Mouse (Mus musculus): Measurements from ENCODE around the gene Intu. TPM values are rescaled to one million over a fixed set of nuclear protein-coding genes. Genes with fewer than 3 reads are reported as not detected.

Gene Intu
- 5.2 and 7.1 TPM in 2 replicates for total RNA-seq (2012; rRNA removed)

DNA sequence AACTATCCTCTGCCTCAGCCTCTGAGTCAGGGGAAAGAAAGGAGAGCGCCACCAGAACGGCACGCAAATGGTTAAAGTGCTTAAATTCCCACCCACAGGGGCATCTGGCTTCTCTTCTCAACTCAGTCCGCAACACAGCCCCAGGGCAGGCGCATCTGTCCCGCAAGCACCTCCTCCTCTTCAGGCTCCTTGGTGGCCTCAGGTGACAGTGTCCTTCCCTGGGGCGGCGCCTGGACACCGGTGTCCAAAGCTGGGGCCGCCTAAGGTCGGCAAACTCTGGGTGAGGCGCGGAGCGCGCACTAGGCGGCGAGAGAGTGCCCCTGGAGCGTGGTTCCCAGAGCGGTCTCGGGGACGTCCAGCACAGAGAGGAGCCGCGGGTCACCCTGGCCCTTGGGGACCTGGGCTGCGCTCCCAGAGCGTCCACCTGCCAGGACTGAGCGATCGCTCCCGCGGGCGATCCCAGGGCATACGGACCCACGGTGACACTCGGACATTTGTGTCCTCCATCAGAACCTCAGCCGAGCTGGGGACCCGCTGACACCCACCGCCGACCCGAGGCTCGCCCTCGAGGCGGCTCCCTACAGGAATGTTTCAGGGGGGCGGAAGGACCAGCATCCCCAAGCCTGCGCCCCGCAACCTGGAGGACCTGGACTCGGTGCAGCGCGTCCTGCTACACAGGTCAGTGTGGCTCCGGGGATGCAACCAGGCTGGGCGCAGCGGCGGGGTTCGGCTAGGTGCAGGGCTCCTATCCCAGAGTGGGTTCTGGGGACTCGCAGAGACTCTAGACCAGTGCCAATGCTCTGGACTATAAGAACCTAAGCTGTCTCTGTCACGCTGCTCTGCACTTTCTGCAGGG lies at the start of gene Intu:
TSS of gene Intu (plus strand) at position 1 of the 856 bp plus-strand sequence.
- TF ChIP-seq CHD2 (IDR thresholded peaks at IDR 0.05; ENCODE audit: low read depth, low read length) (no peak), ZC3H11A (IDR thresholded peaks at IDR 0.05; ENCODE audit: borderline replicate concordance, low read depth, low read length) (no peak), HCFC1 (IDR thresholded peaks at IDR 0.05; ENCODE audit: borderline replicate concordance, insufficient read depth, low read length) (no peak), MAFK (IDR thresholded peaks at IDR 0.05; ENCODE audit: insufficient read depth, low read depth, low read length) (no peak), ZNF384 (IDR thresholded peaks at IDR 0.05; ENCODE audit: low read depth, low read length) (no peak)
- no peaks in the 10 kb centered on the region; a peak in 1 of 4 replicates for H3K4me1 ChIP-seq (ENCODE audit: control insufficient read depth in 2 of 2, insufficient read depth in 2 of 2, low read length in 2 of 2, poor library complexity in 1 of 2)
- no peaks in the 10 kb centered on the region for H3K9me3 ChIP-seq (ENCODE audit: control insufficient read depth, insufficient read depth, low read depth, low read length)
- H3K9ac ChIP-seq (ENCODE audit: insufficient read depth, low read depth, low read length, poor library complexity, severe bottlenecking), result peak within 1 kb of the TSS; percentile 4; the same call in 1 of the 2 replicates
- H3K36me3 ChIP-seq (ENCODE audit: control insufficient read depth, insufficient read depth, low read length, poor library complexity, severe bottlenecking), result no peaks in the 10 kb centered on the region
- DNase-seq (ENCODE audit: low read depth, low spot score), result no peak
- no peak within 1 kb of the TSS for H3K27ac ChIP-seq (ENCODE audit: insufficient read depth, low read depth, low read length, poor library complexity, severe bottlenecking)
- H3K4me3 ChIP-seq (ENCODE audit: insufficient read depth in 1 of 2, low read depth in 1 of 2, low read length in 2 of 2, poor library complexity in 1 of 2, severe bottlenecking in 1 of 2), result peak within 1 kb of the TSS; percentile 65 to 72
- in situ Hi-C loops (cut with MboI; ENCODE audit: low sequenced_read_pairs in 2 of 2, unreplicated experiment in 2 of 2), result no loop called here

DNA sequence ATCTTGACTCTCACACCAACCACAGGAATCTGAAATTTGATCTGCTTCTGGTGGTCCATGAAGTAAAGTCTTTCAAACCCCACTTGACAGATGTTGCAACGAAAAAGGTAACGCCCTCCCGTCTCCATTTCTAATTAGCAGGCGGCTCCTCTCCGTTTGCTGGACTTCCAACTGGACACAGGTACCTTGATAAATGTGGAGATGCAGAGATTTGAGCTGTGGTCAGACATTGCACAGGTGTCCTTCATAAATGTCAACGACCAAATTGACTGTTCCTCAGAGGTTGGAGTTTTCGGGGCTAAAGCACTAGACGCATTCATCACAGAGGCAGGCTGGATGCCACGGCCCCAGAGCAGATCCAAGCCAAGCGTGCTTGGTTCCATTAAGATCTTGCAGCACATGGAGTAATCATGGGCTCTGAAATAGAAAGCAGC lies 47.8 kb upstream of the Intu start:
- H3K9me3 ChIP-seq (ENCODE audit: control insufficient read depth, insufficient read depth, low read depth, low read length), result no peaks in the 10 kb centered on the region
- H3K4me3 ChIP-seq (ENCODE audit: insufficient read depth in 1 of 2, low read depth in 1 of 2, low read length in 2 of 2, poor library complexity in 1 of 2, severe bottlenecking in 1 of 2), result no peak overlapping the region
- no peak for TF ChIP-seq ZNF384 (IDR thresholded peaks at IDR 0.05; ENCODE audit: low read depth, low read length)
- no peak for TF ChIP-seq ZC3H11A (IDR thresholded peaks at IDR 0.05; ENCODE audit: borderline replicate concordance, low read depth, low read length)
- TF ChIP-seq HCFC1 (IDR thresholded peaks at IDR 0.05; ENCODE audit: borderline replicate concordance, insufficient read depth, low read length), result no peak
- no peak for TF ChIP-seq CHD2 (IDR thresholded peaks at IDR 0.05; ENCODE audit: low read depth, low read length)
- TF ChIP-seq MAFK (IDR thresholded peaks at IDR 0.05; ENCODE audit: insufficient read depth, low read depth, low read length), result no peak
- DNase-seq (ENCODE audit: low read depth, low spot score), result no peak
- H3K36me3 ChIP-seq (ENCODE audit: control insufficient read depth, insufficient read depth, low read length, poor library complexity, severe bottlenecking), result no peaks in the 10 kb centered on the region
- in situ Hi-C loops (cut with MboI; ENCODE audit: low sequenced_read_pairs in 2 of 2, unreplicated experiment in 2 of 2), result no loop called here
- H3K9ac ChIP-seq (ENCODE audit: insufficient read depth, low read depth, low read length, poor library complexity, severe bottlenecking), result no peak overlapping the region
- no peaks in the 10 kb centered on the region for H3K4me1 ChIP-seq (ENCODE audit: control insufficient read depth in 2 of 2, insufficient read depth in 2 of 2, low read length in 2 of 2, poor library complexity in 1 of 2)
- no peak overlapping the region for H3K27ac ChIP-seq (ENCODE audit: insufficient read depth, low read depth, low read length, poor library complexity, severe bottlenecking)

DNA sequence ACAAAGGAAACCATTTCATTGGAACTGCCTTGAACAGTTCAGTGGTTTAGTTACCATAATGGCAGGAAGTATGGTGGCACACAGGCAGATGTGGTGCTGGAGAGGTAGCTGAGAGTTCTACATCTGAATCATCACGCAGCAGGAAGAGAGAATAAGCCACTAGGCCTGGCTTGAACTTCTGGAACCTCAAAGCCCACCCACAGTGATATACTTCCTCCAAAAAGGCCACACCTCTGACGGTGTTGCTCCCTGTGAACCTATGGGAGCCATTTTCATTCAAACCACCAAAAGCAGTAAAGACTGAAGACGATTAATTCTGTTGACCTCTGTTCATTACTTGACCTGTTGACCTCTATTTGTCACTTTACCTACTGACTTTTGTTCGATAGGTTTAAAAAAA lies 43.7 kb upstream of the Intu start:
- in situ Hi-C loops (cut with MboI; ENCODE audit: low sequenced_read_pairs in 2 of 2, unreplicated experiment in 2 of 2), result no loop called here
- Histone ChIP-seq H3K4me1 (ENCODE audit: control insufficient read depth in 2 of 2, insufficient read depth in 2 of 2, low read length in 2 of 2, poor library complexity in 1 of 2) (no peaks in the 10 kb centered on the region), H3K27ac (ENCODE audit: insufficient read depth, low read depth, low read length, poor library complexity, severe bottlenecking) (no peak overlapping the region), H3K36me3 (ENCODE audit: control insufficient read depth, insufficient read depth, low read length, poor library complexity, severe bottlenecking) (no peaks in the 10 kb centered on the region), H3K4me3 (ENCODE audit: insufficient read depth in 1 of 2, low read depth in 1 of 2, low read length in 2 of 2, poor library complexity in 1 of 2, severe bottlenecking in 1 of 2) (no peak overlapping the region), H3K9me3 (ENCODE audit: control insufficient read depth, insufficient read depth, low read depth, low read length) (no peaks in the 10 kb centered on the region), H3K9ac (ENCODE audit: insufficient read depth, low read depth, low read length, poor library complexity, severe bottlenecking) (no peak overlapping the region)
- no peak for DNase-seq (ENCODE audit: low read depth, low spot score)
- TF ChIP-seq CHD2 (IDR thresholded peaks at IDR 0.05; ENCODE audit: low read depth, low read length) (no peak), ZNF384 (IDR thresholded peaks at IDR 0.05; ENCODE audit: low read depth, low read length) (no peak), HCFC1 (IDR thresholded peaks at IDR 0.05; ENCODE audit: borderline replicate concordance, insufficient read depth, low read length) (no peak), MAFK (IDR thresholded peaks at IDR 0.05; ENCODE audit: insufficient read depth, low read depth, low read length) (no peak), ZC3H11A (IDR thresholded peaks at IDR 0.05; ENCODE audit: borderline replicate concordance, low read depth, low read length) (no peak)

DNA sequence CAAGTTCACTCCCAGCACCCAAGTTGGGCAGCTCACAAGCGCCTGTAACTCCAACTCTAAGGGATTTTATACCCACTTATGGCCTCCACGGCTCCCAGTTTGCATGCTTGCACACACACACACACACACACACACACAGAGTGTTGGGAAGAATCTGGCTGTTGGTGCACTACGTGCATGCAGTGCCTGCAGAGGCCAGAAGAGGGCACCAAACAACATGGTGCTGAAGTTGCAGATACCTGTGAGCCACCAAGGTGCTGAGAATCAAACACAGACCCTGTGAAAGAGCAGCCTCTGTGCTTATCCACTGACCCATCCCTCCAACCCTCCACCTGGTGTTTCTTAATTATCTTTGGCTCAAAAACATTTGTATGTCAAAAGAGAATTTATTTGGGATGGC lies 39.3 kb upstream of the Intu start:
- H3K4me3 ChIP-seq (ENCODE audit: insufficient read depth in 1 of 2, low read depth in 1 of 2, low read length in 2 of 2, poor library complexity in 1 of 2, severe bottlenecking in 1 of 2), result no peak overlapping the region
- H3K27ac ChIP-seq (ENCODE audit: insufficient read depth, low read depth, low read length, poor library complexity, severe bottlenecking), result no peak overlapping the region
- DNase-seq (ENCODE audit: low read depth, low spot score), result peak; percentile 27
- no peaks in the 10 kb centered on the region for H3K9me3 ChIP-seq (ENCODE audit: control insufficient read depth, insufficient read depth, low read depth, low read length)
- no peak overlapping the region for H3K9ac ChIP-seq (ENCODE audit: insufficient read depth, low read depth, low read length, poor library complexity, severe bottlenecking)
- no peak for TF ChIP-seq MAFK (IDR thresholded peaks at IDR 0.05; ENCODE audit: insufficient read depth, low read depth, low read length)
- TF ChIP-seq ZC3H11A (IDR thresholded peaks at IDR 0.05; ENCODE audit: borderline replicate concordance, low read depth, low read length), result no peak
- TF ChIP-seq ZNF384 (IDR thresholded peaks at IDR 0.05; ENCODE audit: low read depth, low read length), result no peak
- no peak for TF ChIP-seq CHD2 (IDR thresholded peaks at IDR 0.05; ENCODE audit: low read depth, low read length)
- TF ChIP-seq HCFC1 (IDR thresholded peaks at IDR 0.05; ENCODE audit: borderline replicate concordance, insufficient read depth, low read length), result no peak
- no peaks in the 10 kb centered on the region for H3K4me1 ChIP-seq (ENCODE audit: control insufficient read depth in 2 of 2, insufficient read depth in 2 of 2, low read length in 2 of 2, poor library complexity in 1 of 2)
- H3K36me3 ChIP-seq (ENCODE audit: control insufficient read depth, insufficient read depth, low read length, poor library complexity, severe bottlenecking), result no peaks in the 10 kb centered on the region
- in situ Hi-C loops (cut with MboI; ENCODE audit: low sequenced_read_pairs in 2 of 2, unreplicated experiment in 2 of 2), result no loop called here

All from ES-E14 (cell line).